Mouse (Mus musculus) lung, postnatal 0 days (tissue): Measurements from ENCODE around the gene Ube2z. TPM values are rescaled to one million over a fixed set of nuclear protein-coding genes. Genes with fewer than 3 reads are reported as not detected.

Source experiments
- ATAC-seq: fragments of 200-750 bp; cut with Nextera tagmentation; 2 replicates; pipeline ENCODE4 v1.8.0; 2017; ENCODE audit warnings: moderate library complexity
- DNase-seq: peaks from one replicate; pipeline ENCODE4 v3.0.0-alpha.2; 2016; ENCODE audit warnings: low spot score
- H3K27ac ChIP-seq: fragments of 300-500 bp; sonication (generic); 2 replicates; pipeline ENCODE4 v1.5.1; 2014; ENCODE audit warnings: antibody characterized with exemption, mild to moderate bottlenecking, low read length, mixed read lengths
- H3K27me3 ChIP-seq: fragments of 300-500 bp; sonication (generic); replicated peaks from 2 replicates; pipeline ENCODE4 v1.6.1; 2014; ENCODE audit warnings: low read length, mixed read lengths; ENCODE audit not compliant: insufficient read depth
- H3K36me3 ChIP-seq: fragments of 300-500 bp; sonication (generic); 2 replicates; pipeline ENCODE4 v1.6.1; 2014; ENCODE audit warnings: low read length, mixed read lengths; ENCODE audit not compliant: insufficient read depth
- H3K4me1 ChIP-seq: fragments of 300-500 bp; sonication (generic); 2 replicates; pipeline ENCODE4 v1.6.1; 2014; ENCODE audit warnings: antibody characterized with exemption, low read depth, low read length, mixed read lengths; ENCODE audit not compliant: insufficient read depth
- H3K4me2 ChIP-seq: fragments of 300-500 bp; sonication (generic); replicated peaks from 2 replicates; pipeline ENCODE4 v1.6.1; 2014; ENCODE audit warnings: low read depth, mild to moderate bottlenecking, low read length, moderate library complexity, mixed read lengths
- H3K4me3 ChIP-seq: fragments of 300-500 bp; sonication (generic); 2 replicates; pipeline ENCODE4 v1.5.1; 2014; ENCODE audit warnings: low read depth, low read length
- H3K9ac ChIP-seq: fragments of 300-500 bp; sonication (generic); replicated peaks from 2 replicates; pipeline ENCODE4 v1.6.1; 2014; ENCODE audit warnings: low read depth, mild to moderate bottlenecking
- H3K9me3 ChIP-seq: fragments of 300-500 bp; sonication (generic); 2 replicates; pipeline ENCODE4 v1.6.1; 2016; ENCODE audit warnings: low read length, mixed read lengths
- CTCF ChIP-seq: IDR thresholded peaks from 2 replicates; pipeline ENCODE4 v1.5.1; 2016; ENCODE audit warnings: antibody characterized with exemption, mild to moderate bottlenecking
- EP300 ChIP-seq: IDR thresholded peaks from 2 replicates; pipeline ENCODE4 v1.6.1; 2016; ENCODE audit warnings: antibody characterized with exemption, mild to moderate bottlenecking, control low read depth
- WGBS: fragments of 180-500 bp; shearing (Covaris S2); extraction: QIAGEN DNeasy Blood & Tissue Kit; methylation state at CpG from one replicate; pipeline ENCODE4 v1.1.7; 2014; 5-methylcytosine and 5-hydroxymethylcytosine counted together
- polyA plus RNA-seq: library from polyadenylated mRNA; unstranded; fragments of >200 nt; fragmentation: Nextera tagmentation; extraction: Ambion mirVana; gene quantifications from 2 replicates; pipeline ENCODE4 v1.2.1, GENCODE M21; 2015

Gene Ube2z
- polyA plus RNA-seq, 1 experiment from 2014 or later: 29.6 TPM

- no peaks in the 10 kb centered on the region for H3K36me3 ChIP-seq
- TF ChIP-seq EP300 (no peak), CTCF (no peak)
- no peaks in the 10 kb centered on the region for H3K27me3 ChIP-seq
- no peak overlapping the region for H3K9ac ChIP-seq
- 39% methylated on average over 7 of the region's 7 CpGs for WGBS
- no peaks in the 10 kb centered on the region for H3K4me1 ChIP-seq
- no peak overlapping the region for H3K27ac ChIP-seq
- no peak overlapping the region for H3K4me3 ChIP-seq
- no peak for ATAC-seq
- DNase-seq: no peak
- no peak overlapping the region for H3K4me2 ChIP-seq
- no peaks in the 10 kb centered on the region for H3K9me3 ChIP-seq
Measured at GRCm38 (mm10) chr11:96092674-96093291, 27.6 kb upstream of the Ube2z start.

GRCm38 (mm10) chr11:96091073-96091472 is 25.9 kb upstream of the Ube2z start:
- no peaks in the 10 kb centered on the region for H3K4me1 ChIP-seq
- H3K9ac ChIP-seq: no peak overlapping the region
- TF ChIP-seq EP300 (no peak), CTCF (peak; percentile 67)
- no peak overlapping the region for H3K4me3 ChIP-seq
- no peaks in the 10 kb centered on the region for H3K9me3 ChIP-seq
- no peak for ATAC-seq
- H3K27me3 ChIP-seq: no peaks in the 10 kb centered on the region
- H3K36me3 ChIP-seq: no peaks in the 10 kb centered on the region
- peak; percentile 15 for DNase-seq
- no peak overlapping the region for H3K27ac ChIP-seq
- 56% methylated on average over 2 of the region's 2 CpGs for WGBS
- no peak overlapping the region for H3K4me2 ChIP-seq

- 89% methylated on average over 6 of the region's 6 CpGs for WGBS
- ATAC-seq (no peak), DNase-seq (no peak)
- H3K36me3 ChIP-seq: no peaks in the 10 kb centered on the region
- no peaks in the 10 kb centered on the region for H3K27me3 ChIP-seq
- no peak overlapping the region for H3K4me3 ChIP-seq
- H3K9ac ChIP-seq: no peak overlapping the region
- TF ChIP-seq CTCF: no peak
- TF ChIP-seq EP300: no peak
- no peaks in the 10 kb centered on the region for H3K4me1 ChIP-seq
- no peak overlapping the region for H3K4me2 ChIP-seq
- no peak overlapping the region for H3K27ac ChIP-seq
- H3K9me3 ChIP-seq: no peaks in the 10 kb centered on the region
Measured at GRCm38 (mm10) chr11:96087981-96088380, 22.8 kb upstream of the Ube2z start.

- ATAC-seq: peak; percentile 14; the same call in 1 of the 2 replicates
- Histone ChIP-seq H3K36me3 (no peaks in the 10 kb centered on the region), H3K9ac (no peak overlapping the region), H3K27ac (no peak overlapping the region), H3K4me3 (no peak overlapping the region), H3K4me1 (no peaks in the 10 kb centered on the region), H3K27me3 (no peaks in the 10 kb centered on the region), H3K9me3 (no peaks in the 10 kb centered on the region), H3K4me2 (no peak overlapping the region)
- TF ChIP-seq CTCF (no peak), EP300 (no peak)
- 45% methylated on average over 3 of the region's 3 CpGs for WGBS
- DNase-seq: peak; percentile 34
Measured at GRCm38 (mm10) chr11:96082682-96083081, 17.5 kb upstream of the Ube2z start.

- DNase-seq: no peak
- Histone ChIP-seq H3K9ac (no peak overlapping the region), H3K27ac (no peak overlapping the region), H3K4me2 (no peak overlapping the region), H3K4me3 (no peak overlapping the region), H3K4me1 (peaks cover 5% of the 10 kb centered on the region; the same call in 1 of the 2 replicates), H3K36me3 (no peaks in the 10 kb centered on the region), H3K9me3 (no peaks in the 10 kb centered on the region), H3K27me3 (no peaks in the 10 kb centered on the region)
- no peak for ATAC-seq
- WGBS: 65% methylated on average over 5 of the region's 5 CpGs
- TF ChIP-seq EP300 (no peak), CTCF (no peak)
Measured at GRCm38 (mm10) chr11:96080736-96081135, 15.5 kb upstream of the Ube2z start.

- Histone ChIP-seq H3K36me3 (no peaks in the 10 kb centered on the region; the same call in 1 of the 2 replicates), H3K4me1 (peaks cover 13% of the 10 kb centered on the region; the same call in 1 of the 2 replicates), H3K27me3 (no peaks in the 10 kb centered on the region), H3K27ac (peak overlapping the region; percentile 51; the same call in 1 of the 2 replicates), H3K9me3 (no peaks in the 10 kb centered on the region), H3K4me3 (peak overlapping the region; percentile 19; the same call in 1 of the 2 replicates), H3K9ac (no peak overlapping the region), H3K4me2 (peak overlapping the region; percentile 44)
- peak; percentile 81 for DNase-seq
- 61% methylated on average over 13 of the region's 13 CpGs for WGBS
- no peak for ATAC-seq
- TF ChIP-seq EP300 (no peak), CTCF (no peak)
Measured at GRCm38 (mm10) chr11:96076221-96077105, 11.3 kb upstream of the Ube2z start.
